Mouse (Mus musculus): ENCODE measurements at regions not wholly inside any gene's neighbourhood (a gene's known extent, or its start where the extent isn't known, plus 50 kb on each side); places are given as distances from the start of the nearest gene placed in this dataset.

- Histone ChIP-seq H3K27me3 (replicated peaks) (peaks cover 14% of the 10 kb centered on the region; the same call in 1 of the 2 replicates), H3K9ac (no peak overlapping the region)
- WGBS: 57% methylated on average over 9 of the region's 9 CpGs
These were observed 70.4 kb downstream of the Irx5 start for GRCm38 (mm10) chr8:92427801-92428200.

GRCm38 (mm10) chr8:92437075-92437663 lies 79.7 kb downstream of the Irx5 start:
- Histone ChIP-seq H3K36me3 (no peaks in the 10 kb centered on the region), H3K4me2 (no peak overlapping the region), H3K4me1 (no peaks in the 10 kb centered on the region), H3K9ac (no peak overlapping the region), H3K27me3 (replicated peaks) (peaks cover 28% of the 10 kb centered on the region), H3K27ac (replicated peaks) (no peak overlapping the region), H3K9me3 (no peaks in the 10 kb centered on the region), H3K4me3 (no peak overlapping the region)
- 77% methylated on average over 15 of the region's 15 CpGs for WGBS
- no peak for ATAC-seq (ENCODE audit: extremely low read depth, insufficient number of reproducible peaks, low FRiP score, low TSS enrichment)

More at GRCm38 (mm10) chr8:92427801-92428200, 70.4 kb downstream of the Irx5 start:
- no peak overlapping the region for H3K27ac ChIP-seq (replicated peaks)
- no peaks in the 10 kb centered on the region for H3K36me3 ChIP-seq
- no peak overlapping the region for H3K4me2 ChIP-seq
- no peak for ATAC-seq (ENCODE audit: extremely low read depth, insufficient number of reproducible peaks, low FRiP score, low TSS enrichment)
- H3K9me3 ChIP-seq: no peaks in the 10 kb centered on the region
- H3K4me3 ChIP-seq: no peak overlapping the region
- H3K4me1 ChIP-seq: no peaks in the 10 kb centered on the region

- H3K4me2 ChIP-seq: no peak overlapping the region
- H3K36me3 ChIP-seq: no peaks in the 10 kb centered on the region
- peaks cover 29% of the 10 kb centered on the region for H3K27me3 ChIP-seq (replicated peaks)
- H3K9ac ChIP-seq: no peak overlapping the region
- no peaks in the 10 kb centered on the region for H3K4me1 ChIP-seq
- H3K4me3 ChIP-seq: no peak overlapping the region
- 34% methylated on average over 9 of the region's 9 CpGs for WGBS
- no peaks in the 10 kb centered on the region for H3K9me3 ChIP-seq
- ATAC-seq (ENCODE audit: extremely low read depth, insufficient number of reproducible peaks, low FRiP score, low TSS enrichment): no peak
- no peak overlapping the region for H3K27ac ChIP-seq (replicated peaks)
These were observed 80.9 kb downstream of the Irx5 start for GRCm38 (mm10) chr8:92438294-92438693.

GRCm38 (mm10) chr8:92439713-92440436 lies 82.5 kb downstream of the Irx5 start:
- H3K9me3 ChIP-seq: no peaks in the 10 kb centered on the region
- no peaks in the 10 kb centered on the region for H3K36me3 ChIP-seq
- no peak overlapping the region for H3K27ac ChIP-seq (replicated peaks)
- peaks cover 39% of the 10 kb centered on the region for H3K27me3 ChIP-seq (replicated peaks)
- no peak overlapping the region for H3K4me2 ChIP-seq
- no peak overlapping the region for H3K9ac ChIP-seq
- H3K4me3 ChIP-seq: no peak overlapping the region
- 60% methylated on average over 9 of the region's 9 CpGs for WGBS
- no peaks in the 10 kb centered on the region for H3K4me1 ChIP-seq
- ATAC-seq (ENCODE audit: extremely low read depth, insufficient number of reproducible peaks, low FRiP score, low TSS enrichment): no peak

- H3K4me2 ChIP-seq: no peak overlapping the region
- H3K9me3 ChIP-seq: no peaks in the 10 kb centered on the region
- WGBS: 51% methylated on average over 6 of the region's 6 CpGs
- no peak for ATAC-seq (ENCODE audit: extremely low read depth, insufficient number of reproducible peaks, low FRiP score, low TSS enrichment)
- H3K9ac ChIP-seq: no peak overlapping the region
- no peak overlapping the region for H3K4me3 ChIP-seq
- H3K36me3 ChIP-seq: no peaks in the 10 kb centered on the region
- peaks cover 34% of the 10 kb centered on the region for H3K27me3 ChIP-seq (replicated peaks)
- H3K27ac ChIP-seq (replicated peaks): no peak overlapping the region
- no peaks in the 10 kb centered on the region for H3K4me1 ChIP-seq
These were observed 84.7 kb downstream of the Irx5 start for GRCm38 (mm10) chr8:92442086-92442485.

- H3K27me3 ChIP-seq (replicated peaks): peaks cover 79% of the 10 kb centered on the region
- ATAC-seq (ENCODE audit: extremely low read depth, insufficient number of reproducible peaks, low FRiP score, low TSS enrichment): no peak
- WGBS: 75% methylated on average over 5 of the region's 5 CpGs
These were observed 101.9 kb downstream of the Irx5 start for GRCm38 (mm10) chr8:92459291-92459690.

GRCm38 (mm10) chr8:92460129-92460953 lies 102.9 kb downstream of the Irx5 start:
- ATAC-seq (ENCODE audit: extremely low read depth, insufficient number of reproducible peaks, low FRiP score, low TSS enrichment): 0 out of 2 replicates have a peak, but pooled peaks have one; percentile 31
- peak overlapping the region; percentile 75 for H3K9ac ChIP-seq
- H3K4me1 ChIP-seq: no peaks in the 10 kb centered on the region
- H3K27ac ChIP-seq (replicated peaks): no peak overlapping the region
- WGBS: under 1% methylated on average over 93 of the region's 93 CpGs
- 0 out of 2 replicates have a peak, but pooled peaks cover 3% of the 10 kb centered on the region for H3K9me3 ChIP-seq
- peaks cover 85% of the 10 kb centered on the region for H3K27me3 ChIP-seq (replicated peaks)
- no peaks in the 10 kb centered on the region for H3K36me3 ChIP-seq
- peak overlapping the region; percentile 97 for H3K4me2 ChIP-seq
- peak overlapping the region; percentile 63 for H3K4me3 ChIP-seq

More at GRCm38 (mm10) chr8:92459291-92459690, 101.9 kb downstream of the Irx5 start:
- Histone ChIP-seq H3K9me3 (0 out of 2 replicates have a peak, but pooled peaks cover 3% of the 10 kb centered on the region), H3K4me3 (no peak overlapping the region), H3K4me2 (no peak overlapping the region), H3K9ac (no peak overlapping the region), H3K27ac (replicated peaks) (no peak overlapping the region), H3K36me3 (no peaks in the 10 kb centered on the region), H3K4me1 (no peaks in the 10 kb centered on the region)

GRCm38 (mm10) chr8:92469141-92470000 lies 111.9 kb downstream of the Irx5 start:
- Histone ChIP-seq H3K4me2 (no peak overlapping the region), H3K27ac (replicated peaks) (no peak overlapping the region), H3K4me1 (no peaks in the 10 kb centered on the region), H3K27me3 (replicated peaks) (peaks cover 51% of the 10 kb centered on the region), H3K4me3 (no peak overlapping the region), H3K9ac (no peak overlapping the region), H3K36me3 (no peaks in the 10 kb centered on the region), H3K9me3 (no peaks in the 10 kb centered on the region)
- ATAC-seq (ENCODE audit: extremely low read depth, insufficient number of reproducible peaks, low FRiP score, low TSS enrichment): no peak
- 53% methylated on average over 19 of the region's 19 CpGs for WGBS

GRCm38 (mm10) chr8:92472257-92472656 lies 114.8 kb downstream of the Irx5 start:
- H3K9ac ChIP-seq: no peak overlapping the region
- WGBS: 65% methylated on average over 7 of the region's 7 CpGs

GRCm38 (mm10) chr8:92472817-92473216 lies 115.4 kb downstream of the Irx5 start:
- no peaks in the 10 kb centered on the region for H3K4me1 ChIP-seq
- no peak overlapping the region for H3K4me3 ChIP-seq
- no peaks in the 10 kb centered on the region for H3K9me3 ChIP-seq
- no peaks in the 10 kb centered on the region for H3K36me3 ChIP-seq
- ATAC-seq (ENCODE audit: extremely low read depth, insufficient number of reproducible peaks, low FRiP score, low TSS enrichment): no peak
- H3K27ac ChIP-seq (replicated peaks): no peak overlapping the region
- no peak overlapping the region for H3K9ac ChIP-seq
- peaks cover 23% of the 10 kb centered on the region for H3K27me3 ChIP-seq (replicated peaks)
- WGBS: 59% methylated on average over 3 of the region's 3 CpGs
- no peak overlapping the region for H3K4me2 ChIP-seq

More at GRCm38 (mm10) chr8:92472257-92472656, 114.8 kb downstream of the Irx5 start:
- Histone ChIP-seq H3K4me3 (no peak overlapping the region), H3K4me2 (no peak overlapping the region), H3K27ac (replicated peaks) (no peak overlapping the region), H3K36me3 (no peaks in the 10 kb centered on the region), H3K9me3 (no peaks in the 10 kb centered on the region), H3K27me3 (replicated peaks) (peaks cover 28% of the 10 kb centered on the region), H3K4me1 (no peaks in the 10 kb centered on the region)
- ATAC-seq (ENCODE audit: extremely low read depth, insufficient number of reproducible peaks, low FRiP score, low TSS enrichment): no peak

Measured in heart, embryonic 13.5 days (tissue).